Mouse (Mus musculus) lung, adult 2 months (tissue): Measurements from ENCODE around the gene Krt83.

Source experiments
- CTCF ChIP-seq: fragments of 200-500 bp; IDR thresholded peaks from 2 replicates; pipeline ENCODE4 v1.5.1; 2011; ENCODE audit warnings: mild to moderate bottlenecking, low read length, control low read depth; ENCODE audit not compliant: insufficient read depth
- POLR2A ChIP-seq: fragments of 200-500 bp; IDR thresholded peaks from 2 replicates; pipeline ENCODE4 v1.6.1; 2011; ENCODE audit warnings: low read depth, mild to moderate bottlenecking, control low read depth, low read length, borderline replicate concordance; ENCODE audit errors: extremely low read depth

- no peak for TF ChIP-seq CTCF
- no peak for TF ChIP-seq POLR2A
These were observed 50.5 kb downstream of the Krt83 start for GRCm38 (mm10) chr15:101440837-101441236.
